ENCODE assay signal across 9 mouse cellular contexts in genomic region chr9:80176696-80177478, GRCm38 (mm10). TPM values are rescaled to one million over a fixed set of nuclear protein-coding genes. Genes with fewer than 3 reads are reported as not detected.
A peak's percentile ranks its signal among the peaks of the same experiment; 100 is the strongest.
DNase-seq lines count a peak whose midpoint lies in the region.
"Had no signal": no experiment of that assay in that cellular context is flagged by ENCODE, and none has a peak within 500 bp of the region (broad histone marks: within the 10 kb centered on the region; RNA-seq: fewer than 3 reads in every experiment).

No protein-coding gene starts in this region.

- DNase-seq in heart, adult 11 months, result peak; percentile 90
- no peak for DNase-seq in heart, adult 8-10 months (ENCODE audit: low spot score)
- DNase-seq in heart, postnatal 10 days, result peak; percentile 41
- peak; percentile 78 for DNase-seq in kidney, postnatal 14 days
- peak; percentile 64 for DNase-seq in skeletal muscle tissue, adult 2 months (ENCODE audit: low read depth, low spot score)
- DNase-seq in layer of hippocampus, postnatal 25 days (ENCODE audit: extremely low spot score in 1 of 2, low spot score in 1 of 2), result no peak
- DNase-seq in layer of hippocampus, adult 9-11 months, result no peak
- DNase-seq in cerebellum, adult 8-10 months, result no peak
- DNase-seq: left cerebral cortex, postnatal 4 days had no signal

- intact Hi-C loops in heart, postnatal 10 days (cut with DNase I), result no loop called here

RNA-seq across cellular contexts. Expression of gene Myo6, which starts 12.1 kb away (rescaled TPM):
- total RNA-seq in heart, adult 8-10 months (2022), result 10 to 100 TPM; 10.2 to 14.1 (median 12.1) TPM
- total RNA-seq in heart, postnatal 10 days (2021), result 10 to 100 TPM; 17.7 to 18.7 TPM
- 10 to 100 TPM; 71.7 to 84.2 TPM for total RNA-seq in layer of hippocampus, postnatal 25 days (2021)

Comparison
In these comparisons a context has a peak if more than half of its experiments do, and no peak if none do; other contexts are left out.
1. DNase-seq: peak in heart, adult 11 months (single experiment), heart, postnatal 10 days (2 of 2), kidney, postnatal 14 days (single experiment) and skeletal muscle tissue, adult 2 months (single experiment); none in heart, adult 8-10 months (single experiment), layer of hippocampus, postnatal 25 days (0 of 2), layer of hippocampus, adult 9-11 months (single experiment) and cerebellum, adult 8-10 months (single experiment).